Mouse (Mus musculus) T-helper 1 cell (primary cell): ENCODE data around the gene Zfp36l1.

Experiments
- in situ Hi-C: fragments of 300-600 bp; cut with MboI, MseI; formaldehyde crosslinking; loops from one replicate; pipeline ENCODE4 v1.15.1; 2025; ENCODE audit warnings: high pct_unique_total_duplicates

Gene Zfp36l1

GRCm38 (mm10) chr12:80112852-80113551 lies at the start of gene Zfp36l1:
TSS of gene Zfp36l1 (minus strand) at chr12:80113013.
- in situ Hi-C loops = no loop called here

DNA sequence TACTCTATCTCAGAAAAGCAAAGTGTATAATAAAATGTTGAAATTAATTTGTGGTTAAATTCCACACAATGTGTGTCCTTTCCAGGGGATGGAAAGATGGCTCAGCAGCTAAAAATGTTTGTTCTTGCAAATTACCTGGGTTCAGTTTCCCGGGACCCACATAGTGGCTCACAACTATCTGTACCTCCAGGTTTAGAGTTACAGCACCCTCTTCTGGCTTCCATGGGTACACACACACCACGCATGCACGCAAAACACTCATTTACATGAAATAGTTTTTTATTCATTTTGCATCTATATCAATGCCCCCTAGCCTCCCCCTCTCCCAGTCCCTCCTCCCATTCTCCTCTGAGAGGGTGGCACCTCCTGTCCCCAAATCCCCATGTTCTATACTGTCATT lies 49.6 kb upstream of the Zfp36l1 start:
- in situ Hi-C loops = loop anchor here (10.0 kb wide), 1 partner anchor 482 kb away; the partner anchor contains the start of genes Erh and Slc39a9

DNA sequence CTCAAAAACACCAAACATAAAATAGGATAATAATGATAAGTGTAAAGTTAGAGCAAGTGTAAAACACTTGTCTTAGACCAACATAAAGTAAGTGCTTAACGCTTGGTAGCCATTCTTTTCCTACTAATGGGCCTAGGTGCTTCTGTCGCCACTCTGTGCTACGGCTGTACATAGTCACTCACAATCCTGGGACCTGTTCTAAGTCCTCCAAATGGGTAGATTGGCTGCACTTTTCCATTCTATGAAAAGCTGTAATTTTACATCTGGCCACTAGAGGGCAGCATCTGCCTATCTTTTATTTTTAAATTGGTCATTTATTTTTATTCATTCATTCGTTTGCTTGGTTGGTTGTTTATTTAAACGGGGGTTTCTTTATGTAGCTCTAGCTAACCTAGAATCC lies 44.9 kb upstream of the Zfp36l1 start:
- in situ Hi-C loops = loop anchor here (5.0 kb wide), 1 partner anchor 235 kb away; no protein-coding TSS in a partner anchor

DNA sequence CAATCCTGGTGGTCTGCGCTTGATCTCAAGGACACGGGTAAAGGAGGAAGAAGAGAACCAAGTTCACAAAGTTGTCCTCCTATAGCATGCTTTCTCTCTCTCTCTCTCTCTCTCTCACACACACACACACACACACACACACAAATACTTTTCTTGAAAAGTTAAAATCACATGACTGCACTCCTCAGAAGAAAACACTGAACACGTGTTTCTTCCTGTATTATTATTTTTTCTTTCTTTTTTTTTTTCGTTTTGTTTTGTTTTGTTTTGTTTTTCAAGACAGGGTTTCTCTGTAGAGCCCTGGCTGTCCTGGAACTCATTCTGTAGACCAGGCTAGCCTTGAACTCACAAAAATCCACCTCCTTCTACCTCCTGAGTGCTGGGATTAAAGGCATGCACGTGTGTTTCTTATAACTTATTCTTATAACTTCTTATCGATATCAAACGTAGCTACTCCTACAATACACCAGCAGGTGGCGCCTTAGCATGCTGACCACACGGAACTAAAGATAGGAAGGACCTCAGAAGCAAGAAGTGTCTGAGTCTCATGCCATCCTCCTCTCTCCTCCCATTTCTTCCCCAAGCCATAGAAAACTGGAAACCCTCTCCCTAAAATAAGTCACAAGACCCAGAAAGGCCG lies 41.0 kb upstream of the Zfp36l1 start:
- in situ Hi-C loops = no loop called here

GRCm38 (mm10) chr12:80153078-80153477 lies 40.3 kb upstream of the Zfp36l1 start:
- in situ Hi-C loops = no loop called here

DNA sequence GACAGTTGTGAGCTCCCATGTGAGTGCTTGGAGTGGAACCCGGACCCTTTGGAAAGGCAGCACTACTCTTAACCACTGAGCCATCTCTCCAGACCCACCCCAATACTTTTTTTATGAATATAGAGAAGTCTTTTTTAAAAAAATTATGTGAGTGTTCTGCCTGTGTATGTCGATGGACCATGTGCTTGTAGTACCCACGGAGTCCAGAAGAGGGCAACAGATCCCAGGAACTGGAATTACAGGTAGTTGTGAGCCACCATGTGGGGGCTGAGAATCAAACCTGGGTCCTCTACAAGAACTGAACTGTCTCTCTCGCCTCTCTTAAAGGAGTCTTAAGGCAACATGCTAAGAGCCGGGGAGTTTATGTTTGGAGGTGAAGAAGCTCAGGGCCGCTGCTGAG lies 39.0 kb upstream of the Zfp36l1 start:
- in situ Hi-C loops = no loop called here

DNA sequence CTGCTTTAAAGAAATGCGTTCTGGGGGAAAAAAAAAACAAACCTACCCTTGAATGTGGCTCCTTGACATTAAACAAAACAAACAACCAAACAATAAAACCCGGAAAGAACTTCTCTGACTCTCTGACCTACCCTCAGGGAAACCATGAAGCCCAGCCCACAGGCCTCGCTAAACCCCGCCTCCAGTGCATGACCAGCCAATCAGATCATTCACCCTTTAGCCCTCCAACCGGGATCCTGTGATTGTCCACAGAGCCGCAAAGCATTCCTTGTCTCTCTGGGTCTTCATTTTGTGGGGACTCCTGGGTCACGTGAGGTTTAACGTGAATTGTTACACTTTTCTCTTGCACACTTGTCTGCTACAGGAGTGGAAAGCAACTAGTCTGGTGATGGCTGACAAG lies 37.8 kb upstream of the Zfp36l1 start:
- in situ Hi-C loops = no loop called here

- in situ Hi-C loops = no loop called here
These were observed 34.9 kb upstream of the Zfp36l1 start for GRCm38 (mm10) chr12:80147563-80148214.

DNA sequence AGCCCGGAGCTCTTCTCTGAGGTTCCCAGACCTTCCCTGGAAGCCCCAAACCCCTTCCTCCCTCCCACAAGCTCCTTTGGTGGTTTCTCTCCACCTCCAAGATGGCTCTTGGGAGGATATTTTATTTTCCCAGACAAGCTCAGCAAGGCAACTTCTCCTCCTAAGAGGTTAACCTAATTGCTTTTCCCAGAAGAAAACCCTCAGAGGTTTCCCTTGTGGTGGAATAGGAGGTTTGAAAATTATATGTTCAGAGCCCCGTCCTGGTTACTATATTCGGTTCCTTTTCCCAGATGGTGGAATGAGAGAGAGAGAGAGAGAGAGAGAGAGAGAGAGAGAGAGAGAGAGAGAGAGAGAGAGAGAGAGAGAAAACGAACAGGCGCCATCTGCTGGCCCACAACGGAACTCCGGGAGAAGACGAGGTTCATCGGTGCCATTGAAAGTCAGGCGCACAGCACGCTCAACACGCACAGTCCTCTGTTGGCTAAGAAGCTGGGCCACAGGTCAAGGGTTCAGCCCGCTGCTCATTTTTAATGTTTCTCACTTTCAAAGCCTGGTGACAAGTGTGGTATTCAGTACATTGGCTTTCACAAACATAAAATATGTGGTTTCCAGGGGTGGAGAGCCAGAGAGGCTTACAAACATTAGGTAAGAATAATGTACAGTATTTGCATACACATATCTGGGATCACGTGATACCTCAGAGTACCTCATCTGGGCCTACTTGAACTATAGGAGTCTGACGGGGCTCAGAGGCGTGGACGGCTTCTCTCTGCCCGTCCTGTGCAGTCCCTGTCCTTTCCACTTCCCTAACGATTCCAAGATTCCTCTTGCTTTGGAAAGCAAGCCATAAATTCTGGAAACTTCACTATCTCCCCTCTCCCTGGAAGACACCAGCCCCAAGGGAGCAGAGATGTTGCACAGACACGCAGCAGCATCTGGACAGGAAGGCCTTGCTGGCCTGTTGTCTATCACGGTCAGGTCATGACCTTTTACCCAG lies 33.7 kb upstream of the Zfp36l1 start:
- in situ Hi-C loops = no loop called here

- in situ Hi-C loops = no loop called here
These were observed 32.6 kb upstream of the Zfp36l1 start for GRCm38 (mm10) chr12:80145365-80145764.

- in situ Hi-C loops = no loop called here
These were observed 32.0 kb upstream of the Zfp36l1 start for GRCm38 (mm10) chr12:80144846-80145245.

- in situ Hi-C loops = no loop called here
These were observed 28.7 kb upstream of the Zfp36l1 start for GRCm38 (mm10) chr12:80141470-80141869.

- in situ Hi-C loops = no loop called here
These were observed 28.2 kb upstream of the Zfp36l1 start for GRCm38 (mm10) chr12:80141011-80141410.

DNA sequence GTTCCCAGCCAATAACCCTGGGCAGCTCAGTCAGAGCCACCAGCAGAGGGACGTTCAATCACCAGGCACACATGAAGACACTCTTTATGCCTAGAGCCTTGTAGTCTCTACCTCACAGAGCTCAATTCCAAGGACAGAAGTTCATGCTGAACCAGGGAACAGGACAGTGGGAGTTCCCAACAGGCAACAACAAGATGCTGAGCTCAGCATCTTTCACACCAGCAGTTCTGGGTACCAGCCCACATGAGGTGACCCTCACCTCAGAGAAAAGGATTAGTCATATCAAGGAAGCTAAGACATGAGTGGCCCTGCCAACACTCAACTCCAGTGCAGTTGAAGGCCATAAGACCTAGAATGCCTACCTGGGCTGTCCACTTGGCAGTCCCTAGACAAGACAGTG lies 24.9 kb upstream of the Zfp36l1 start:
- in situ Hi-C loops = loop anchor here (5.0 kb wide), 2 partner anchors 515 to 780 kb away; no protein-coding TSS in a partner anchor

DNA sequence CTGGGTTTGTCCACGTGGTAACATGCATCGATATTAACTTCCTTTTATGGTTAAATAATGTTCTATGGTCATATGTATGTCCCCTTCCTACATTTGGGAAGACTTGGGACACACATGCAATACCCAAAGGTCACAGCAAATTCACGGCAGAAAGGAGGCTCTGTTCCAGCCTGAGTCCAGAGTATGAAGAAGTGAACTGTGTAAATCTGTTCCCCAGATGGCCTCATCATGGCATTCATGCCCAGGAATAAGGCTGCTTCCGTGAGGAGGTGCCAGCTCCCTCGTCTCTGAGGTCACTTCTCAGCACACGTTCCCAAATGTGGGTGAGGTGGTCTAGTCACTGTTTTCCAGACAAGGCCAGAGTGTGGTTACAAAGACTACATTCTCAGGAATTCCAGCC lies 24.4 kb upstream of the Zfp36l1 start:
- in situ Hi-C loops = loop anchor here (5.0 kb wide), 2 partner anchors 515 to 780 kb away; no protein-coding TSS in a partner anchor

GRCm38 (mm10) chr12:80136264-80136930 lies 23.6 kb upstream of the Zfp36l1 start:
- in situ Hi-C loops = loop anchor here (5.0 kb wide), 2 partner anchors 514 to 779 kb away; no protein-coding TSS in a partner anchor

GRCm38 (mm10) chr12:80135173-80135572 lies 22.4 kb upstream of the Zfp36l1 start:
- in situ Hi-C loops = loop anchor here (5.0 kb wide), 2 partner anchors 513 to 778 kb away; no protein-coding TSS in a partner anchor

- in situ Hi-C loops = no loop called here
These were observed 20.3 kb upstream of the Zfp36l1 start for GRCm38 (mm10) chr12:80133011-80133545.

DNA sequence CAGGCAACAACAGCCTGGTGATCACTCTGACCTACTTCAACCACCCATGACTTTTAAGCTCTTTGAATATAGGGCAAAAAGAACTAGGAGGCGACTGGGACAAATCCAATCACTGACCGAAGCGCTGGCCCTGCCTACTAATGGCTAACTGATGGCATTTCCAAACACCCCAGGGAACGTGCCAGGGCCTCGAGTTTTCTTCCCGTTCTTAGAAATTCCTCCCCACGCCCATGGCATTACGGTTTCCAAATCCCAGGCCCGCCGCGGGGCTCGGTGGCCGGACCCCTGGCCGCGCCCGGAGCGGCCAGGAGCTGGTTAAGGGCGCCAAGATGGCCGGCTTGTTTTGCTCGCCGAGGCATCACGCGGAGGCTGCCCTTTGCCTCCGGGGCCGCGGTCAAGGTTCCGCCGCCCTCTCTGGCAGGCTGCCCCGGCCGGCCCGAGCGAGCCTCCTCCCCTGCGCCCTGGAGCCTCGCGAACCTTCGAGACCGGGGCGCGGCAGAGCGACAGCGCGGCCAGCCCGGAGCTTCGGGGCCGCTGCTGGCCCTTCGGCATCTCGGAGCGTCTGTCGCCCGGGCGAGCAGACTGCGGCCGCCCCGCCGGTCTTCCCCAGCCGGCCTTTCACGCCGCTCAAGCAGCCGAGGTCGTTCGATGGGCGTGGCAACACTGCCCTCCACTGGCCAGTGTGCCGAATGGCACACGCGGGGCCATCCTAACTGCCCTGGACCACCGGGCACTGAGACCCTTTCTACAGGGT lies 19.6 kb upstream of the Zfp36l1 start:
- in situ Hi-C loops = no loop called here
